Mouse (Mus musculus) myocyte (in vitro differentiated cells): ENCODE data around the gene Ccdc182.

Experiments
- CEBPB ChIP-seq: IDR thresholded peaks from 2 replicates; pipeline ENCODE4 v1.6.1; 2011; ENCODE audit warnings: mild to moderate bottlenecking, moderate library complexity; ENCODE audit not compliant: poor library complexity, insufficient read depth, severe bottlenecking
- MAX ChIP-seq: IDR thresholded peaks from one replicate; pipeline ENCODE4 v1.6.1; 2011; ENCODE audit warnings: low read depth, mild to moderate bottlenecking, control low read depth
- MYOD1 ChIP-seq, 3 experiments: IDR thresholded peaks; one replicate each; pipeline ENCODE4 v1.6.1; 2011; ENCODE audit warnings: control low read depth in 2 of 3, low read depth in 2 of 3, mild to moderate bottlenecking in 2 of 3, moderate library complexity in 1 of 3; ENCODE audit not compliant: insufficient read length in 2 of 3, control insufficient read depth in 1 of 3
- MYOG ChIP-seq, 3 experiments: IDR thresholded peaks; one replicate each; pipeline ENCODE4 v1.6.1; 2011; ENCODE audit warnings: control low read depth in 2 of 3, low read depth in 2 of 3, mild to moderate bottlenecking in 2 of 3; ENCODE audit not compliant: insufficient read length in 2 of 3, control insufficient read depth in 1 of 3, insufficient read depth in 1 of 3
- POLR2A ChIP-seq: IDR thresholded peaks from one replicate; pipeline ENCODE4 v1.6.1; 2011; ENCODE audit warnings: low read depth, mild to moderate bottlenecking, control low read depth, moderate library complexity; ENCODE audit not compliant: insufficient read length
- SRF ChIP-seq: IDR thresholded peaks from one replicate; pipeline ENCODE4 v1.6.1; 2011; ENCODE audit warnings: low read depth; ENCODE audit not compliant: control insufficient read depth, insufficient read length
- TCF3 ChIP-seq: IDR thresholded peaks from one replicate; pipeline ENCODE4 v1.6.1; 2011; ENCODE audit warnings: low read depth, control low read depth; ENCODE audit not compliant: insufficient read length
- USF1 ChIP-seq: IDR thresholded peaks from one replicate; pipeline ENCODE4 v1.6.1; 2011; ENCODE audit warnings: low read depth, mild to moderate bottlenecking, control low read depth, moderate library complexity

DNA sequence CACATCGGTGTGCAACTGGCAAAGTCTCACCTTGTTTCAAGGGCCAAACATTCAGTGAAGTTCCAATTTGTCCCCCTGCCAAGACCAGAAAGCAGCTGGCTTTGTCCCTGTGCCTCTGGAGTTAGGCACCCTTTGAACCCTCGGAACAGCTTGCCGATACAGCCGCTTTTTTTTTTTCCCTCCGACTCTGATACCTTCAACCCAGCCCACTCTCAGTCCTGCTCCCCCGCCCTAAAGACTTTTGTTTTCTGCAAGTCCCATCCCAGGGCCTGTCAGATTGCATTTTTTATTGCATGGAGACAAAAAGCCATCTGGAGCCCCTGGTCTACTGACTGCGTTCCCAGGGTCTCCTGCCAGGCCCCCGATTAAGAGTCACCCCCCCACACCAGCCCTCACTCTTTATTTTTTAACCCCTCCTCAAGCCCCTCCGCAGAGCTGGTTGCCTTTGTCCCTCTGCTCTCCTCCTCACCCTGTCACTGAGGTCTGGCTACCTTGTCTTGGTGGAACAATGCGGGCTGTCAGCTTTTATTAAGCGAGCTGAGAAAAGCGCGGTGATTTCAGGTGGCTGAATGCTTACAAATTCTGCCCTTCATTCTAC, 18.9 kb upstream of the Ccdc182 start:
- TF ChIP-seq POLR2A = no peak
- TF ChIP-seq MAX = no peak
- no peak for TF ChIP-seq SRF
- TF ChIP-seq MYOG (IDR thresholded peaks at IDR 0.05; ENCODE audit: control insufficient read depth in 1 of 3, insufficient read depth in 1 of 3, insufficient read length in 2 of 3, low read depth in 2 of 3) = no peak
- no peak for TF ChIP-seq MYOD1 (IDR thresholded peaks at IDR 0.05; ENCODE audit: control insufficient read depth in 1 of 3, insufficient read length in 2 of 3, low read depth in 2 of 3)
- no peak for TF ChIP-seq USF1
- no peak for TF ChIP-seq CEBPB
- no peak for TF ChIP-seq TCF3
